Mouse (Mus musculus) cerebellum, adult 2 months (tissue): ENCODE data around the gene Ppa2. TPM values are rescaled to one million over a fixed set of nuclear protein-coding genes. Genes with fewer than 3 reads are reported as not detected.

ENCODE experiments used
- DNase-seq, 2 experiments: peaks; one replicate each; pipeline ENCODE4 v3.0.0; 2021
- H3K27ac ChIP-seq: fragments of 200-500 bp; 2 replicates; pipeline ENCODE4 v1.5.1; 2012; ENCODE audit warnings: low read length, control low read depth, inconsistent platforms; ENCODE audit not compliant: insufficient read depth
- H3K27me3 ChIP-seq: fragments of 200-500 bp; 2 replicates; pipeline ENCODE4 v1.6.1; 2012; ENCODE audit warnings: inconsistent platforms, mild to moderate bottlenecking, low read length, moderate library complexity; ENCODE audit not compliant: control insufficient read depth, insufficient read depth
- H3K4me1 ChIP-seq: fragments of 200-500 bp; 2 replicates; pipeline ENCODE4 v1.6.1; 2011; ENCODE audit warnings: low read length; ENCODE audit not compliant: control insufficient read depth, insufficient read depth
- H3K4me3 ChIP-seq: fragments of 200-500 bp; replicated peaks from 2 replicates; pipeline ENCODE3; 2011; ENCODE audit warnings: mild to moderate bottlenecking, low read depth, low read length, control low read depth; ENCODE audit not compliant: insufficient read depth
- CTCF ChIP-seq: fragments of 200-500 bp; IDR thresholded peaks from 2 replicates; pipeline ENCODE4 v1.5.1; 2011; ENCODE audit warnings: low read depth, mild to moderate bottlenecking, control low read depth, low read length, moderate library complexity, borderline replicate concordance; ENCODE audit not compliant: insufficient read depth
- POLR2A ChIP-seq: fragments of 200-500 bp; IDR thresholded peaks from 2 replicates; pipeline ENCODE4 v1.6.1; 2011; ENCODE audit warnings: low read length, control low read depth, borderline replicate concordance; ENCODE audit not compliant: insufficient read depth
- WGBS: fragments of 180-500 bp; shearing (Covaris S2); methylation state at CpG from one replicate; pipeline ENCODE4 v1.1.7; 2018; 5-methylcytosine and 5-hydroxymethylcytosine counted together
- polyA plus RNA-seq: library from polyadenylated mRNA; depleted of rRNA; stranded (reverse); fragments of >200 nt; gene quantifications from 2 replicates; pipeline ENCODE4 v1.2.3, GENCODE M21; 2012

The Ppa2 gene
- polyA plus RNA-seq, 1 experiment: 75.8 TPM

DNA sequence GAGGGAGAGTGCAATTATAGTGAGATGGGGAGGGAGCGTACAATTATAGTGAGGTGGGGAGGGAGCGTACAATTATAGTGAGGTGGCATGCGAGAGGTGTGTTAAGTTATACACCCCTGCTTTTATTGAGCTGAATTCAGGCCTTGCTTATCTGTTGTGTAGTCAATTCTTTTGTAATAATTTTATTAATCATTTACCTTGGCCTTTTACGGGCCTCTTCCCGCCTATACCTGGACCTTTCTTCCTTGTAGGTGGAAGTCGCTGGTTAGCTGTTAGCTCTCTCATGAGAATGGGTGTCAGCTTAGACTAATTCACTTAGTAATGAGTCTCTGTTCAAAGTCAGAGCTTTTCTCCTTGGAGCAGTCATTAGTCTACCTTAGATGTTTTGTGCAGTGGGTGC, 10.4 kb downstream of the Ppa2 start:
- no peak for DNase-seq
- Histone ChIP-seq H3K27me3 (no peaks in the 10 kb centered on the region), H3K4me1 (no peaks in the 10 kb centered on the region), H3K27ac (no peak overlapping the region), H3K4me3 (no peak overlapping the region)
- TF ChIP-seq CTCF: no peak
- TF ChIP-seq POLR2A: no peak
- 98% methylated on average over 6 of the region's 6 CpGs for WGBS

DNA sequence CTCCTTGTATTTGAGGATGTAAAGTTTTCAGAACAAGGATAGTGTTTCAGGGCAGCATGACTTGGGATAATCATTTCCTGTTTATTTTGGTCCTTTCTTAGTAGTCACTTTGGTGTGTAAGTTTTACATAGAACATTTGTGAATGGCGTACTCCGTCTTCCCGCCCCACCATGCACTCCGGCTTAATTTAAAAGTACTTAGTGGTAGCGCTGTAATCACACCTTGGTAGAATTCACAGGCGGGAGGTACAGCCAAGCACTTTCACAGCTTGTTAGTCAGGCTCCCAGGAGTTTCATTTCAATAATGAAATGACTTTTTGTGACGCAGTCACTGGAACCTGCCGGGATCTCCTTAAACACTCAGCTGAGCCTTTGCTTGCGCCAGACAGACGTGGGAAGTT, 12.0 kb downstream of the Ppa2 start:
- WGBS: 96% methylated on average over 10 of the region's 10 CpGs
- Histone ChIP-seq H3K27ac (no peak overlapping the region), H3K4me1 (no peaks in the 10 kb centered on the region), H3K27me3 (no peaks in the 10 kb centered on the region), H3K4me3 (no peak overlapping the region)
- no peak for DNase-seq
- no peak for TF ChIP-seq POLR2A
- no peak for TF ChIP-seq CTCF

DNA sequence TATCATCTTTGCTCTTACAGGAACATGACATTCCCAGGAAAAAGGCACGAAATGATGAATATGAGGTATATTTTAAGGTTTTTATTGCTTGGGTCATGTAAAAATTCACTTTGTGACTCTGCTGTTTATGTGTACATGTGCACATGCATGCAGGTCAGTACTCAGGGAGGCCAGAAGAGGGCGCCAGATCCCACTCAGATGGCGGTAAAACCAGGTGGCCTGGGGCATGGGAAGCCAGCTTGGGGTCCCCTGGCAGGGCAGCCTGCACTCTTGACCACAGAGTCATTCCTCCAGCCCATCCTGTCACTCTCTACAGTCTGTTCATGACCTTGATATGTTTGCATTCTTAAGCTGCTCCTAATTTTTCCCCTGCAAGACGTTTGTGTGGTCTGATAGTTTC, 12.6 kb downstream of the Ppa2 start:
- no peak for DNase-seq
- H3K27me3 ChIP-seq: no peaks in the 10 kb centered on the region
- no peak overlapping the region for H3K27ac ChIP-seq
- no peak overlapping the region for H3K4me3 ChIP-seq
- 76% methylated on average over 4 of the region's 4 CpGs for WGBS
- TF ChIP-seq POLR2A (no peak), CTCF (no peak)
- H3K4me1 ChIP-seq: no peaks in the 10 kb centered on the region

DNA sequence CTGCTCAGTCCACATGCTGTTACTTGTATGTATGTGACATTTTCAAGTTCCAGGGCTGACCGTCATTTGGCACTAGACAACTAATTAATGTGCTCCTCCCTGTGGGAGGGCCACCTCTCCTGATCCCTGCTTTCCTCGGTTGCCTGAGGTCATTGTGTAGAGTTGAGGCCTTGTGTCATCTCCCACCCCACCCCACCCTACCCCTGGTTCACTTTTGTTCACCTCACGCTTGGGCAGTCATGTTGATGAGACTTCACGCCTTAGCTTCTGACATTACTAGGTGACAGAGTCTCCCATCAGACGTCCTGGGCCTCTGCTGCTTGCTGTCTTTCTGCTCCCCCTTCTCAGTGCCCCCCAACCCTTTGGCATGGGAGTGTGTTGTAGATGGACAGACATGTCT, 15.2 kb downstream of the Ppa2 start:
- Histone ChIP-seq H3K4me1 (no peaks in the 10 kb centered on the region), H3K27ac (no peak overlapping the region), H3K4me3 (no peak overlapping the region), H3K27me3 (no peaks in the 10 kb centered on the region)
- DNase-seq: no peak
- no peak for TF ChIP-seq POLR2A
- no peak for TF ChIP-seq CTCF
- WGBS: 40% methylated on average over 5 of the region's 5 CpGs

DNA sequence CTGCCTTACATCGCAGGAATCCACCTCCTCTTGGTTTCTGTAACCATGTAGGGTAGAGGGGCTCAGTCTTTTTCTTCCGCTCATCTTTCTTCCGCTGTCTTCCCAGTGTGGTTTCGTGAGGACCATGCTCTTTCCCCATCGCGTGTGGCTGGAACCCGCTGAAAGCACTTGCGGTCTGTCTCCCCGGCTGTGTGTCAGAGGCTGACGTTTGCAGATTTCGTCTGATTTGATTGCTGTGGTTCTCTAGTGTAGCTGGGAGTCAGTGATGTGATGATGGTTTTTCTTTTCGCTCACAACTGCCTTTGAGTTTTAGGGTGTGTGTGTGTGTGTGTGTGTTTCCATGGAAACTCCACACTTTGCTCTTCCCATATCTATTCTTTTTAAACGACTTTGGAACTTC, 18.6 kb downstream of the Ppa2 start:
- Histone ChIP-seq H3K4me1 (no peaks in the 10 kb centered on the region), H3K27me3 (no peaks in the 10 kb centered on the region), H3K27ac (no peak overlapping the region), H3K4me3 (no peak overlapping the region)
- 88% methylated on average over 13 of the region's 13 CpGs for WGBS
- no peak for DNase-seq
- no peak for TF ChIP-seq CTCF
- no peak for TF ChIP-seq POLR2A

DNA sequence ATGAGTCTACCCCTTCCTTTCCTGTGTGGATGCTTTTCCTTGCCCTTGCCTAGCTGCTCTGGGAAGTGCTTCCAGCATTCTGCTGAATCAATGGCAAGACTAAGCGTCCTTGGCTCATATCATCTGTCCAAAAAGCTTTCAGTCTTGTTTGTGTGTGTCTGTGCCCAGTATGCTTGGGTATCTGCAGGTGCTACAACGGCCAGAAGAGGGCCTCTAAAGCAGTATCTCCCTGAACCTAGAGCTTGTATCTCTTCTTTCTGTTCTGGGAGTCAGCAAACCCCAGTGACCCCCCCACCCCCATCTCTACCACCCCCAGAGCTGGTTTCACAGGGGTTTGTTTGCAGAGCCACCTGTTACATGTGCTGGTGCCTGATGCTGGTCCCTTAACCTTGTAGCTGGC, 19.5 kb downstream of the Ppa2 start:
- Histone ChIP-seq H3K4me3 (no peak overlapping the region), H3K27me3 (no peaks in the 10 kb centered on the region), H3K4me1 (no peaks in the 10 kb centered on the region), H3K27ac (no peak overlapping the region)
- TF ChIP-seq CTCF (no peak), POLR2A (no peak)
- DNase-seq: no peak
- 69% methylated on average over 2 of the region's 2 CpGs for WGBS

DNA sequence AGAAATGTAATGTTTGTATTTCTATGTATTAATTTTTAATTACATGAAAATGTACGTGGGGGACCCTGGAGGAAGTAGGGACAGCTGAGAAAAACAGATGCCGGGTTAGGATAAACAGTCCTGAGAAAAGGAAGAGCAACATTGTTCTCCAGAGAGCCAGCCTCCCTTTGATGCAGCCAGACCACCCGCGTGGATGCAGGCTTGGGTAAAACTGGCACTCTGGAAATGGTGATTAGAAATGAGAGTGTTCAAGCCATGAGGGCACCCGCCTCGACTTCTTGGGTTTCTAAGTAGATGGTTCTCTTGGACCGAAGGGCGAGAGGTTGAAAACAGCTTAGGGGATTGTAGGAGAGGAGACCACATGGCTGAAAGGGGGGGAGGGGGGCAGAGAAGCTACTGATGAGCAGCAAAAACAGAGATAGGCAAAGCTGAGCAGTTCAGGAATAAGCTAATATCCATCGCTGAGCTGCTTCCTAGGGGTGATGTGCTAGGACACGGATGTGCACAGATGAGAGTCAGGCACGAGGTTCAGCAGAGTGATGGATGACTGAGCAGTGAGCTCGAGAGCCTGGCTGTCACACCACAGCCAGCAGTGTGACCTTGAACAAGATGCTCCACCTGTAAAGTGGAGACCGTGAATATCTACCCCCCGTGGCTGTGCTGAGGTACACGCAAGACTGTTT, 21.4 kb downstream of the Ppa2 start:
- TF ChIP-seq POLR2A: no peak
- TF ChIP-seq CTCF: no peak
- DNase-seq: no peak
- Histone ChIP-seq H3K4me1 (no peaks in the 10 kb centered on the region), H3K4me3 (no peak overlapping the region), H3K27me3 (no peaks in the 10 kb centered on the region), H3K27ac (no peak overlapping the region)
- whole genome bisulfite sequencing: 59% methylated on average over 15 of the region's 15 CpGs

DNA sequence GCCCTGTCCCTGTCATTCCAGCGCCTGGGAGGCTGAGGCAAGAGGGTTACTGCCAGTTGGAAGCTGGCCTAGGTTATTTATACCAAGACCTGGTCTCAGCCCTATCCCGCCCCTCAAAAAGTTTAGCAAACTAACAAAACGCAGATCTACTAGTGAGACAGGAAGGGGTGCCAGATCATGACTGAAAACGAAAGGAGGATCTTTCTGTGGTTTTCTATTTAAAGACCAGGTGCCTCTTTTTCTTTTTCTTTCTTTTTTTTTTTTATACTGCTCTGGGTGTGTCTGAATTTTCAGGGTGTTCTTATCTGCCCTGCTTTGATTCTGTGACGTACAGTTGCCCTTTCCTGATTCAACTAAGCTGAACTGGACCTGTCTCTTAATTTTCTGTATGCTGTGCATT, 22.4 kb downstream of the Ppa2 start:
- H3K4me1 ChIP-seq: no peaks in the 10 kb centered on the region

More for the DNA sequence above, 22.4 kb downstream of the Ppa2 start:
- TF ChIP-seq CTCF (no peak), POLR2A (no peak)
- no peak overlapping the region for H3K27ac ChIP-seq
- WGBS: 92% methylated on average over 5 of the region's 5 CpGs
- no peak for DNase-seq
- H3K4me3 ChIP-seq: no peak overlapping the region
- no peaks in the 10 kb centered on the region for H3K27me3 ChIP-seq
